Mouse (Mus musculus) stomach, postnatal 0 days (tissue): ENCODE measurements at regions not wholly inside any gene's neighbourhood (a gene's known extent, or its start where the extent isn't known, plus 50 kb on each side); places are given as distances from the start of the nearest gene placed in this dataset.

Experiments
- CTCF ChIP-seq: IDR thresholded peaks from 2 replicates; pipeline ENCODE4 v1.5.1; 2016; ENCODE audit warnings: antibody characterized with exemption, low read depth, mild to moderate bottlenecking, moderate library complexity
- EP300 ChIP-seq: optimal IDR thresholded peaks from 2 replicates; pipeline ENCODE3; 2016; ENCODE audit warnings: antibody characterized with exemption

GRCm38 (mm10) chr7:68607170-68607569 lies 141.9 kb downstream of the Arrdc4 start:
- TF ChIP-seq CTCF (no peak), EP300 (no peak)
